Mouse (Mus musculus): ENCODE results near the gene Rxra. TPM values are rescaled to one million over a fixed set of nuclear protein-coding genes. Genes with fewer than 3 reads are reported as not detected.

Gene Rxra
- polyA plus RNA-seq, 1 experiment from 2014 or later = 4.7 TPM

DNA sequence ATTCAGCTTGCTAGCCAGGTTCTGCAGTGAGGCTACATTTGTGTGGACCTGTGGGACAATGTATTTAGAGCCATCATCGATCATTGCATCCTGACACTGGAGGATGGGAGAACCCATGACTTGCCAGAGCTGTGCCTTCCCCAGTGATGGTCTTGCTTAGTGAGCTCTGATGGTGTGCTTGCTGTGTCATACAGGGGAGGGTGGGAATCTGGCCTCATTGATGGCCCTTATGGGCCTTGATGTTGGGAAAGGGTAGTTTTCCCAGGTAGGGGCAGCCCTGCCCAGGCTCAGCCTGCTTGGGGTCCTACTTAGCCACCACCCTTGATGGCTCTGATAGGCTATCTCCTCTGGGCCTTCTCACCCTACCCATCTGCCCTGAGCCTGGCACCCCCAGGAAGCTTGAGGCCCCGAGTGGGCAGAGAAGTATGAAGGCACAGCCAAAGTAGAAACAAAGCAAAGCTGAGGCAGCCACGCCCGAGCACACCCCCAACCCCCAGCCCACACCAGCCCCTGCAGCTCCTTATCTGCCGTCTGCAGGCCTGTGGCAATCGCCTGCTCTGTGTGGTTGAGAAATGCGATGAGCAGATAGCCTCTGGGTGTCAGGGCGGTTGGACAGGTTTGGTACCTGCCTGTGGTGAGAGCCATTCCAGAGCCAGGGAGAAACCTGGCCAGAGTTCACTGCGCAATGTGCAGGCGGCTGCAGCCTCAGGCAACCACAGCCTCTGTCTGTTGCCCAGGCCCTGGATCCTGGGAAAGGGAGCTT, 26.8 kb downstream of the Rxra start:
- Histone ChIP-seq H3K27ac (replicated peaks) (peak overlapping the region; percentile 71), H3K4me1 (replicated peaks) (peaks cover 90% of the 10 kb centered on the region), H3K9ac (peak overlapping the region; percentile 21; the same call in 1 of the 2 replicates), H3K9me3 (replicated peaks) (no peaks in the 10 kb centered on the region), H3K4me2 (peak overlapping the region; percentile 60), H3K4me3 (replicated peaks) (peak overlapping the region; percentile 14; the same call in 1 of the 2 replicates), H3K36me3 (replicated peaks) (no peaks in the 10 kb centered on the region), H3K27me3 (no peaks in the 10 kb centered on the region)
- peak; percentile 85 for ATAC-seq (ENCODE audit: insufficient read depth)
- 11% methylated on average over 10 of the region's 10 CpGs for WGBS (ENCODE audit: insufficient replicate concordance)

DNA sequence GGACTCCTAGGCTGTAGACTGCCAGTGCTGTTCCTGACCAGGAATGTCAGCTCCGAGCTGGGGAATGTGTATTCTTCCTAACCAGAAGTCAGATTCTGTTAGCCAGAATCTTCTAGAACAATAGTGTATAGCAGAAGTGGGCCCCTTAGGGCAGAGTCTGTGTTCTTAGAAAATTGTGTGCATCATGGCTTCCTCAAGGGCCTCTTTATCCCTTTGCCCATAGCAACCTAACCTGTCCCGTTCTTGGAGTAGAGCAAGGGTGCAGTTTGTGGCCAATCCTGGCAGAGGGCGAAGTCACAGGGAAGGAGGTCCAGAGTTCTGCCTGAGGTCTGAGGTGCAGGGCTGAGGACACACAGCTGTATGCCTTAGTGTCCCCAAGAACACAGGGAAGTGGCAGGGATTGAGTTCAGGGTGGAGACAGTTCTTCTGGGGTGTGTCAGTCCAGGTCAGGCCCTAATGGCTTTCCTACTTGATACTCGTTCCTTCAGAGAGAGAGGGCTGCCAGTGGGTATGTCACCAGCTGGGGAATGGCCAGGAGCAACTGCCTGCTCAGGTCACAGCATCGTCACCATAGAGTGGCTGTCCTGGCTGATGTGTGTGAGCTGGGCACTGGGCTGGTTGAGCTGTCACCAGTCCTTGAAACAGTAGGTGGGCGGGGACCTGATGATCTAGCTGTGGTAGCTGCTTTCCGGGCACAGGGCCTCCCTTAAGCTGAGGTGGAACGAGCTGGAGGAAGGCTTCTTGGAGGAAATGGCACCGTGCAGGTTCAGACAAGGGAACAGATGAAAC, 27.8 kb downstream of the Rxra start:
- 23% methylated on average over 9 of the region's 9 CpGs for WGBS (ENCODE audit: insufficient replicate concordance)
- no peaks in the 10 kb centered on the region for H3K9me3 ChIP-seq (replicated peaks)
- peak overlapping the region; percentile 71 for H3K27ac ChIP-seq (replicated peaks)
- H3K4me1 ChIP-seq (replicated peaks) = peaks cover 80% of the 10 kb centered on the region
- H3K36me3 ChIP-seq (replicated peaks) = no peaks in the 10 kb centered on the region
- H3K27me3 ChIP-seq = no peaks in the 10 kb centered on the region
- H3K4me3 ChIP-seq (replicated peaks) = no peak overlapping the region
- peak overlapping the region; percentile 60 for H3K4me2 ChIP-seq
- no peak for ATAC-seq (ENCODE audit: insufficient read depth)
- no peak overlapping the region for H3K9ac ChIP-seq

DNA sequence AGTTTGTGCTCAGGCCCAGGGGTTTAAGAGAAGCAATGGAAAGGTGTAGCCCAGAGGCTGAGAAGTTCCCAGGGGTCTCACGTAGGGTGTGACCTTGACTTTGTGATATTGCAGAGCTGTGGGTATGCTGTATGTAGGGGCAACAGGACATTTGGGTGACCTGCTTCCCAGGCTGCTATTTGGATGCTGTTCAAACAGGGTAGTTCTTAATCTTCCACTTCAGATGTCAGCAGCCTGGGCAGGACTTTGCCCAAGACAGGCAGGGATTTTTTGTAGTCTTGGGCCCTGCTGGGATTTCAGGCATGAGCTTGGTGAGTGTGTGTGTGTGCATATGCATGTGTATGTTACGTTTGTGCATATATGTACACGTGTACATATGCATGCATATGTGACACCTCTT, 28.4 kb downstream of the Rxra start:
- Histone ChIP-seq H3K36me3 (replicated peaks) (no peaks in the 10 kb centered on the region), H3K9me3 (replicated peaks) (no peaks in the 10 kb centered on the region), H3K4me1 (replicated peaks) (peaks cover 75% of the 10 kb centered on the region), H3K4me2 (peak overlapping the region; percentile 60; the same call in 1 of the 2 replicates), H3K27me3 (no peaks in the 10 kb centered on the region), H3K27ac (replicated peaks) (no peak overlapping the region), H3K9ac (no peak overlapping the region), H3K4me3 (replicated peaks) (no peak overlapping the region)
- no peak for ATAC-seq (ENCODE audit: insufficient read depth)
- WGBS (ENCODE audit: insufficient replicate concordance) = 64% methylated on average over 3 of the region's 3 CpGs

DNA sequence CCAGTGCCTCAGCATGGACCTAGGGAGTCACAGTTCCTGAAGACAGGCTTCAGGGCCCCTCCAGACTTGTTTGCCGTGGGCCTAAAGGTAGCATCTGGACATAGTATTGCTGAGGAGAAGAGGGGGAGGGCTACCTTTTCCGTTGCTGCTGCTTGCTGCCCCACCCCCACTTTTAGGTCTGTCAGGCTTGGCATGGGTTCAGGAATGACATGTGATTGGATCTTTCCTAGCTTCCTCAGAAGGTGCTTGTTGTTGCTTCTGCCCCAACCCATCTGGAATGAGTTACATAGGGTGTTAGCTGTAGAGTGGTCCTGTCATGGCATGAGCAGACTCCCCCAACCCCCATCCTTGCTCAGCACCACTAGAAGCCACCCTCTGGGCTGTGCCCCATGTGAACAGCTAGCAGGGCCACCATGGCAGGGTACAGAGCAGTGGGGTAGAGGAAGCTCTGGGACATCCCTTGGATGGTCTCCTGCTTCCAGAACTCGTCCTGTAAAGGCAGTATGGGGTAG, 34.7 kb downstream of the Rxra start:
- H3K9me3 ChIP-seq (replicated peaks) = no peaks in the 10 kb centered on the region
- no peak for ATAC-seq (ENCODE audit: insufficient read depth)
- peaks cover 75% of the 10 kb centered on the region for H3K4me1 ChIP-seq (replicated peaks)
- no peak overlapping the region for H3K27ac ChIP-seq (replicated peaks)
- H3K36me3 ChIP-seq (replicated peaks) = no peaks in the 10 kb centered on the region
- no peaks in the 10 kb centered on the region for H3K27me3 ChIP-seq
- no peak overlapping the region for H3K4me3 ChIP-seq (replicated peaks)
- no peak overlapping the region for H3K4me2 ChIP-seq
- WGBS (ENCODE audit: insufficient replicate concordance) = 55% methylated on average over 3 of the region's 3 CpGs
- no peak overlapping the region for H3K9ac ChIP-seq

DNA sequence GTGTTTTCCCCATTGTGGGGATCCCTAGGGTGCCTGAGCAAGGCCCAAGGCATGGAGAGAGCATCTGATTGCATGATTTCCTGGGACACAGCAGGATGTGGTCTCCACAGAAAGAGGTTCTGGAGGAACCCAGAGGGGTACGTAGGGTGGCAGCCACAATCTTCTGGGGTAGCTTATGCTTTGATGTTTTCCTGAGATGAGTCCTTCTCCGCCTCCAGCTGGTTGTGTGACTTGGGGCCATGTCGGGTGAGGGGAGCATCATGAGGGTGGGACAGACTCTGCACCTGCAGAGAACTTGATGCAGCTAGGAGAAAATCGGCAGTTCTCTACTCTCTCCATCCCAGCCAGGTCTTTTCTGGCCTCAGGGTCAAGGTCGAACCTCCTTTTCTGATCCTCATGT, 36.4 kb downstream of the Rxra start:
- Histone ChIP-seq H3K4me1 (replicated peaks) (peaks cover 77% of the 10 kb centered on the region), H3K4me3 (replicated peaks) (no peak overlapping the region), H3K4me2 (no peak overlapping the region), H3K36me3 (replicated peaks) (no peaks in the 10 kb centered on the region), H3K9me3 (replicated peaks) (no peaks in the 10 kb centered on the region), H3K9ac (no peak overlapping the region), H3K27me3 (no peaks in the 10 kb centered on the region), H3K27ac (replicated peaks) (no peak overlapping the region)
- WGBS (ENCODE audit: insufficient replicate concordance) = 71% methylated on average over 5 of the region's 5 CpGs
- ATAC-seq (ENCODE audit: insufficient read depth) = no peak

DNA sequence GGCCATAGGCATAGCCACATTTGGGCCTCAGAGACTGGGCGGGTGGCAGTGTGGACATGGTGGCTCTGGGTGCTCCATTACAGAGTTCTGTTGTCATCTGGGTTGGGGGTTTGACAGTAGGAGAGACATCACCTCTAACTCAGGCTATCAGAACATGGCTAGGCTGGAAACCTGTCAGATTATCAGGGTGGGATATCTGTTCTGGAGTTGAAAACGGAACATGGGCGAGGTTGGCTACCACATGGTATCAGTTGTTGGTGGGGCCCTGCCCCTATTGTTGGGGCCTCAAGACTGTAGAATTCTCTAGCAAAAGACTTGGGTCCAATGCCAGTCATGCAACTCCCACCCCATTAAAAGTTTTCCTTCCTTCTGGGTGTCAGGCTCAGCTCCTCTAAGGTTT, 37.1 kb downstream of the Rxra start:
- no peaks in the 10 kb centered on the region for H3K27me3 ChIP-seq
- peak; percentile 45; the same call in 1 of the 2 replicates for ATAC-seq (ENCODE audit: insufficient read depth)
- H3K9ac ChIP-seq = no peak overlapping the region
- peaks cover 84% of the 10 kb centered on the region for H3K4me1 ChIP-seq (replicated peaks)
- H3K9me3 ChIP-seq (replicated peaks) = no peaks in the 10 kb centered on the region
- no peak overlapping the region for H3K4me3 ChIP-seq (replicated peaks)
- H3K27ac ChIP-seq (replicated peaks) = peak overlapping the region; percentile 38; the same call in 1 of the 2 replicates
- H3K36me3 ChIP-seq (replicated peaks) = no peaks in the 10 kb centered on the region
- peak overlapping the region; percentile 32 for H3K4me2 ChIP-seq
- 42% methylated on average over 3 of the region's 3 CpGs for WGBS (ENCODE audit: insufficient replicate concordance)

DNA sequence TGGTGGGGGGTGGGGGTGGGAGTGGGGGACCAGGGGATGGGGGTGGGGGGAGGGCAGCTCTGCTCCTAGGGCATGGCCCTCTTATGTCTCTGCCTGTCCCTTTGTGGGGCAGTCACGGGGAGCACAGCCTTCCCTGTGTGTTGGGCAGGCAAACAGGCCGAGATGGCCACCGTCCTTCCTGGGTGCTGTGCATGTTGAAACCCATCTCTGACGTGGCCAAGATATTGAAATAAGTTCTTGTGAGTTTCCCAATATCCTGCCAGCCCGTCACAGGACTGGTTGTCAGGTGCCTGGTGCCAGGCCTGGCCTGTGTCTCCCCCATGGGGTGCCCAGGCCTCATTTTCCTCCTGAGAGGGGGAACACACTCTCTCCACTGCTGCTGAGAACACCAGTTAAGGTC, 37.9 kb downstream of the Rxra start:
- no peaks in the 10 kb centered on the region for H3K27me3 ChIP-seq
- ATAC-seq (ENCODE audit: insufficient read depth) = no peak
- no peak overlapping the region for H3K4me3 ChIP-seq (replicated peaks)
- no peaks in the 10 kb centered on the region for H3K36me3 ChIP-seq (replicated peaks)
- H3K4me2 ChIP-seq = 0 out of 2 replicates have a peak overlapping the region, but pooled peaks have one; percentile 3
- H3K9ac ChIP-seq = no peak overlapping the region
- peaks cover 92% of the 10 kb centered on the region for H3K4me1 ChIP-seq (replicated peaks)
- H3K27ac ChIP-seq (replicated peaks) = 0 out of 2 replicates have a peak overlapping the region, but pooled peaks have one; percentile 33
- 67% methylated on average over 5 of the region's 5 CpGs for WGBS (ENCODE audit: insufficient replicate concordance)
- no peaks in the 10 kb centered on the region for H3K9me3 ChIP-seq (replicated peaks)

DNA sequence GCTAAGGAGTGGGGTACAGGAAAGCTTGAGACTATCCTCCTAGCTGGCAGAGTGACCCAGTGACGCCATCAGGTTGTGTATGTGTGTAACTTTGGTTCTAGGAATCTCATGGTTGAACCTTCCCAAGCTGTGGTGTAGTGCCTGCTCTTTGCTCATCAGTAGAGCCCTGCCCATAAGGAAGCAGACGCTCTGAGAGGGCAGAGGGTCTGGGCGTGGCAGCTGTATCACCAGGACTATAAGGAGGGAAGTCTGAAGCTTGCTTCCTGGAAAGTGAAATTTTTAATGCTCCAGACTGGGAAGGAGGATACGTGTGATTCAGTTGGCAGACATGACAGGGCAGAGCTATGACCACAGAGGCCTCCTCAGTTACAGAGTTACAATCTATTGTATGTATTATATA, 39.0 kb downstream of the Rxra start:
- Histone ChIP-seq H3K9me3 (replicated peaks) (no peaks in the 10 kb centered on the region), H3K27ac (replicated peaks) (0 out of 2 replicates have a peak overlapping the region, but pooled peaks have one; percentile 16), H3K27me3 (no peaks in the 10 kb centered on the region), H3K9ac (no peak overlapping the region), H3K36me3 (replicated peaks) (no peaks in the 10 kb centered on the region), H3K4me1 (replicated peaks) (peaks cover 96% of the 10 kb centered on the region), H3K4me3 (replicated peaks) (no peak overlapping the region), H3K4me2 (no peak overlapping the region)
- no peak for ATAC-seq (ENCODE audit: insufficient read depth)
- 46% methylated on average over 4 of the region's 4 CpGs for WGBS (ENCODE audit: insufficient replicate concordance)

DNA sequence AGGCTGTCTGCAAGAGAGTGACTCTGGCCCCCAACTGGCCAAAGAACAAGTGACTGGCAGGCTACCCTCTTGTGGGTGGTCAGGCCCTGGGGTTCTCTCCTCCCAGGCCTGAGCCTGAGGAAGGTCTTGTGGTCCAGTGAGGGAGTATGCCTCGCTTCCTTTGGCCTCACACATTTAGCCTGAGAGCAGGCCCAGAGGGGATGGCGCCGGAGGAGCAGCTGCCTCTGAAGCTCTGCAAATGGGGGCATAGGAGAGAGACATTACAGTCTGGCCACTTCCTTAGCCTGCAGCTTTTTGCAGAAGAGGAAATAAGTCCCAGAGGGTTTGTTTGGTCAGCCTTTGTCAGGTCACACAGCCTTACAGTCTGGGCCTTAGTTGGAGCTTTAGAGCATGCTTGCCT, 40.1 kb downstream of the Rxra start:
- WGBS (ENCODE audit: insufficient replicate concordance) = 79% methylated on average over 3 of the region's 3 CpGs
- Histone ChIP-seq H3K4me2 (no peak overlapping the region), H3K27ac (replicated peaks) (peak overlapping the region; percentile 43; the same call in 1 of the 2 replicates), H3K4me3 (replicated peaks) (no peak overlapping the region), H3K9ac (no peak overlapping the region), H3K36me3 (replicated peaks) (no peaks in the 10 kb centered on the region), H3K4me1 (replicated peaks) (peaks cover 90% of the 10 kb centered on the region), H3K27me3 (no peaks in the 10 kb centered on the region), H3K9me3 (replicated peaks) (no peaks in the 10 kb centered on the region)
- ATAC-seq (ENCODE audit: insufficient read depth) = 0 out of 2 replicates have a peak, but pooled peaks have one; percentile 2

DNA sequence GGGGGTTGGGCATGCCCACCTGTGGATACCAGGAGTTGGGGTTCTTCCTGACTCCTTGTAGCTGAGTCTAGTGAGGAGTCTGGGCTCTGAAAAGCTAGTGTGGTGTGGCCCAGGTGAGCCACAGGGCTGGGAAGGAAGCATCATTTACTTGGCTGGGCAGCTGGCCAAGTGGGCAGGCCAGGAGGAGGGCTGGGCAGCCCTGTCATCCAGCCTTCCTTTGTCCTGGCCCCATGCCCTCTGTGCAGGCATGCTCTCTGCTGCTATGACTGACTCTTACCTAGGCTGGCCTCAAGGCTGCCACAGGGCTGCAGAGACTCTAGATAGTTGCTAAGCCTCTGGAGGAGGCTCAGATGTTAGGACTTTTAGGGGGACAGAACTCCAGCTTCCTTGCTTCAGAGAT, 42.0 kb downstream of the Rxra start:
- H3K4me3 ChIP-seq (replicated peaks) = no peak overlapping the region
- H3K27me3 ChIP-seq = no peaks in the 10 kb centered on the region
- H3K4me1 ChIP-seq (replicated peaks) = peaks cover 74% of the 10 kb centered on the region
- no peak overlapping the region for H3K27ac ChIP-seq (replicated peaks)
- no peaks in the 10 kb centered on the region for H3K9me3 ChIP-seq (replicated peaks)
- H3K36me3 ChIP-seq (replicated peaks) = no peaks in the 10 kb centered on the region
- no peak overlapping the region for H3K9ac ChIP-seq
- no peak for ATAC-seq (ENCODE audit: insufficient read depth)
- H3K4me2 ChIP-seq = no peak overlapping the region

DNA sequence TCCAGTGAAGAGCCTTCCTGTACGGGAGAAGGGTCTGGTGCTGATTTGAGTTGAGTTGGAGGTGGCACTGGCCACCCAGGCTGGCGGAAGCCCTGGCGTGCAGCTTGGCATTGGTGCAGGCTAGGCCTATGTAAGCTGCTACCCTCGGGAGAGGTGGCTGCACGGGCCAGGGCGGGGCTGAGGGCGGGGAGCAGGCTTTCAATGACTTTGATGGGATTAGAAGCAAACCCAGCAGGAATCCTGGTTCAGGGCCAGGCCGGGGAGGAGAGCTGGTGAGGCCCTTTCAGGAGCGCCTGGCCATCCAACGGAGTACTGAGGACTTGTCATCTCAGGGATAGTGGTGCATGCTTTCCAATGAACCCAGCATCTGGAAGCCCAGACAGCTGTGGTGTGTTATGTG, 43.4 kb downstream of the Rxra start:
- Histone ChIP-seq H3K9me3 (replicated peaks) (no peaks in the 10 kb centered on the region), H3K27ac (replicated peaks) (no peak overlapping the region), H3K9ac (no peak overlapping the region), H3K36me3 (replicated peaks) (no peaks in the 10 kb centered on the region), H3K4me3 (replicated peaks) (no peak overlapping the region), H3K27me3 (no peaks in the 10 kb centered on the region), H3K4me1 (replicated peaks) (peaks cover 60% of the 10 kb centered on the region), H3K4me2 (no peak overlapping the region)
- WGBS (ENCODE audit: insufficient replicate concordance) = 51% methylated on average over 10 of the region's 10 CpGs
- ATAC-seq (ENCODE audit: insufficient read depth) = no peak

Data from liver, embryonic 15.5 days (tissue).